Mouse (Mus musculus): Measurements from ENCODE around the gene Neurl2. TPM values are rescaled to one million over a fixed set of nuclear protein-coding genes. Genes with fewer than 3 reads are reported as not detected.

Gene Neurl2
- polyA plus RNA-seq, 1 experiment from 2014 or later = 9.0 TPM

GRCm38 (mm10) chr2:164828437-164828836 is 4.8 kb downstream of the Neurl2 start, which contains the start of gene Spata25:
Gene Spata25, minus strand, starts transcription at chr2:164828537.
- WGBS = 88% methylated on average over 6 of the region's 6 CpGs
- Histone ChIP-seq H3K36me3 (peaks cover 45% of the 10 kb centered on the region), H3K9ac (no peak within 1 kb of the TSS), H3K4me3 (no peak within 1 kb of the TSS), H3K4me2 (no peak within 1 kb of the TSS), H3K9me3 (no peaks in the 10 kb centered on the region), H3K27me3 (no peaks in the 10 kb centered on the region), H3K27ac (no peak within 1 kb of the TSS), H3K4me1 (peaks cover 12% of the 10 kb centered on the region)
- ATAC-seq (ENCODE audit: insufficient number of reproducible peaks, insufficient read depth, low FRiP score, low TSS enrichment, low read depth) = no peak

GRCm38 (mm10) chr2:164827146-164827850 is 6.0 kb downstream of the Neurl2 start:
- H3K4me2 ChIP-seq = no peak overlapping the region
- no peak for ATAC-seq (ENCODE audit: insufficient number of reproducible peaks, insufficient read depth, low FRiP score, low TSS enrichment, low read depth)
- no peaks in the 10 kb centered on the region for H3K27me3 ChIP-seq
- no peak overlapping the region for H3K9ac ChIP-seq
- no peak overlapping the region for H3K27ac ChIP-seq
- peaks cover 45% of the 10 kb centered on the region for H3K36me3 ChIP-seq
- H3K4me1 ChIP-seq = peaks cover 11% of the 10 kb centered on the region
- WGBS = 84% methylated on average over 16 of the region's 16 CpGs
- H3K4me3 ChIP-seq = no peak overlapping the region
- no peaks in the 10 kb centered on the region for H3K9me3 ChIP-seq

DNA sequence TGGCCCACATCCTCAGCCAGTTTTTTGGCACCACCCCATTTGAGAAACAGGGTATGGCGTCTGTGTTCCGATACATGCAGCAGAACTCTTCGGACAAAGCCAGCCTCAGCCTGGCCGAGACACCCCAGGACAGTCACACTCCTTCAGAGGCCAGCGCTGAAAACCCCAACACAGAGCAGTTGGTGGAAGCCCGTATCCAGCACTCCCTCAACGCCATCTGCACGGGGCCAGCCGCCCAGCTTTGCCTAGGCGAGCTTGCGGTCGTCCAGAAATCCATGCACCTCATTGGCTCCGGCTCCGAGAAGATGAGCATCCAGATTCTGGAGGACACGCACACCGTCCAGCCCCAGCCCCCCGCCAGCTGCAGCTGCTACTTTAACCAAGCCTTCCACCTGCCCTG is 7.7 kb downstream of the Neurl2 start:
- Histone ChIP-seq H3K27me3 (no peaks in the 10 kb centered on the region), H3K4me1 (peaks cover 13% of the 10 kb centered on the region), H3K4me3 (no peak overlapping the region), H3K27ac (no peak overlapping the region), H3K9ac (0 out of 2 replicates have a peak overlapping the region, but pooled peaks have one; percentile 3), H3K36me3 (peaks cover 58% of the 10 kb centered on the region), H3K9me3 (no peaks in the 10 kb centered on the region), H3K4me2 (no peak overlapping the region)
- no peak for ATAC-seq (ENCODE audit: insufficient number of reproducible peaks, insufficient read depth, low FRiP score, low TSS enrichment, low read depth)
- 92% methylated on average over 17 of the region's 17 CpGs for WGBS

DNA sequence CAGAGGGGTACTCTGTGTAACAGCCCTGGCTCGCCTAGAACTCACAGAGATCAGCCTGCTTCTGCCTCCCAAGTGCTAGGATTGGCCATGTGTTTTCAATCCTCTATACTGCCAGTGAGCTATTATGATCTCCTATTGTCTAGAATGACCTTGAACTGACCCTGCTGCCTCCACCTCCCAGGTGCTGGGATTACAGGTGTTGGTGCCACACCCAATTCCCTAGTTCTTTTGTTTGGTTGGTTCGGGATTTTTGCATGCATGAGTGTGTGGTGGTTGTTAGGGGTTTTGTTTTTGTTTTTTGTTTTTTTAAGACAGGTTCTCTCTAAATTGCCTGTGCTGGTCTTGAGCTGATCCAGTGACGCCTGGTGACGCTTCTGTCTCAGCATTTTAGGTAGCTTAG is 9.3 kb downstream of the Neurl2 start:
- H3K9me3 ChIP-seq = no peaks in the 10 kb centered on the region
- H3K27me3 ChIP-seq = no peaks in the 10 kb centered on the region
- ATAC-seq (ENCODE audit: insufficient number of reproducible peaks, insufficient read depth, low FRiP score, low TSS enrichment, low read depth) = no peak
- peaks cover 62% of the 10 kb centered on the region for H3K36me3 ChIP-seq
- H3K9ac ChIP-seq = no peak overlapping the region
- H3K27ac ChIP-seq = no peak overlapping the region
- peaks cover 13% of the 10 kb centered on the region for H3K4me1 ChIP-seq
- 0 out of 2 replicates have a peak overlapping the region, but pooled peaks have one; percentile 80 for H3K4me3 ChIP-seq
- 91% methylated on average over 4 of the region's 4 CpGs for WGBS
- H3K4me2 ChIP-seq = peak overlapping the region; percentile 68

- no peaks in the 10 kb centered on the region for H3K27me3 ChIP-seq
- peak overlapping the region; percentile 68 for H3K4me2 ChIP-seq
- peak overlapping the region; percentile 80 for H3K4me3 ChIP-seq
- H3K27ac ChIP-seq = peak overlapping the region; percentile 89
- peaks cover 56% of the 10 kb centered on the region for H3K36me3 ChIP-seq
- H3K9ac ChIP-seq = peak overlapping the region; percentile 81
- 4% methylated on average over 10 of the region's 10 CpGs for WGBS
- H3K9me3 ChIP-seq = no peaks in the 10 kb centered on the region
- H3K4me1 ChIP-seq = peaks cover 13% of the 10 kb centered on the region
- ATAC-seq (ENCODE audit: insufficient number of reproducible peaks, insufficient read depth, low FRiP score, low TSS enrichment, low read depth) = peak; percentile 22; the same call in 1 of the 2 replicates
These were observed 10.1 kb downstream of the Neurl2 start for GRCm38 (mm10) chr2:164823181-164823585.

- H3K4me2 ChIP-seq = peak within 1 kb of the TSS; percentile 68
- H3K4me1 ChIP-seq = peaks cover 17% of the 10 kb centered on the region
- H3K9me3 ChIP-seq = no peaks in the 10 kb centered on the region
- peak within 1 kb of the TSS; percentile 81 for H3K9ac ChIP-seq
- H3K27ac ChIP-seq = peak within 1 kb of the TSS; percentile 89
- no peaks in the 10 kb centered on the region for H3K27me3 ChIP-seq
- peak within 1 kb of the TSS; percentile 80 for H3K4me3 ChIP-seq
- peaks cover 51% of the 10 kb centered on the region for H3K36me3 ChIP-seq
- ATAC-seq (ENCODE audit: insufficient number of reproducible peaks, insufficient read depth, low FRiP score, low TSS enrichment, low read depth) = peak; percentile 98
- WGBS = 1% methylated on average over 32 of the region's 32 CpGs
These were observed 10.6 kb downstream of the Neurl2 start, which contains the start of gene Zswim1 for GRCm38 (mm10) chr2:164822636-164823165. Gene Zswim1, plus strand, starts transcription at chr2:164822686.

DNA sequence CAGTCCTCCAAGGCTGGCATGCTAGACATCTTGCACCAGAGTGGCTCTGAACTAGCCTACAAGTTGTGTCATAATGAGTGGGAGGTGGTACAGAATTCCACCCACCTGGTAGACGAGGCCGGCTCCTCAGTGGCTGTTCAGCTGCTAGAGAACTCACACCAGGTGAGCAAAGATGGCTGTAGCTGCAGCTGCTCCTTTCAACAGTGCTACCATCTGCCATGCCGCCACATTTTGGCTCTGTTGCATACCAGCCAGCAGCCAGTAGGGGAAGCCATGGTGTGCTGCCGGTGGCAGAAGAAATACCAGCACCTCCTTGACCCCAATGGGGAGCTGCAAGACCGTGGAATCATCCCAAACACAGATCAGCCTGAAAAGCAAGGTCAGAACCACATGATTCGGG is 12.2 kb downstream of the Neurl2 start:
- WGBS = 85% methylated on average over 6 of the region's 6 CpGs
- H3K27ac ChIP-seq = no peak overlapping the region
- no peak for ATAC-seq (ENCODE audit: insufficient number of reproducible peaks, insufficient read depth, low FRiP score, low TSS enrichment, low read depth)
- H3K36me3 ChIP-seq = peaks cover 34% of the 10 kb centered on the region
- no peak overlapping the region for H3K4me2 ChIP-seq
- H3K9ac ChIP-seq = no peak overlapping the region
- no peaks in the 10 kb centered on the region for H3K27me3 ChIP-seq
- H3K4me1 ChIP-seq = peaks cover 24% of the 10 kb centered on the region
- H3K9me3 ChIP-seq = no peaks in the 10 kb centered on the region
- no peak overlapping the region for H3K4me3 ChIP-seq

DNA sequence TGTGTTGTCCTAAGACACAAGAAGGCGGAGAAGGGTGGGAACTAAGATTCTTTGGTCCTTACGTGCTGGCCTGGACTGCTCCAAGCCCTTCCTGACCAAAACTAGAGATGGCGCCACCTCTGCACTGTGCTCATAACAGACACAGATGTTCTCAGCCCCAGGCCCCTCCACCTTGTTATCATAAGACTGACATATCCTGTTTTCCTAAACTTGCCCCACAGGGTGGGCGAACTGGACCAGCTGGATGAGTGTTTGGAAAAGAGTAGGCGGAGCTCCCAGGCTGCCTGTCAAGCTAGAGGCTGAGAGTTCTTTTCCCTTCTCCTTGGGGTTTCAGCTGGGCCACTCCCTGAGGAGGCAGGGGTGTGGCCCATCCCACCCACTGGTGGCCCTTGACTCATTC is 15.6 kb downstream of the Neurl2 start:
- Histone ChIP-seq H3K4me2 (no peak overlapping the region), H3K36me3 (peaks cover 19% of the 10 kb centered on the region), H3K9ac (no peak overlapping the region), H3K4me1 (peaks cover 14% of the 10 kb centered on the region), H3K27me3 (no peaks in the 10 kb centered on the region), H3K4me3 (no peak overlapping the region), H3K27ac (peak overlapping the region; percentile 17; the same call in 1 of the 2 replicates), H3K9me3 (no peaks in the 10 kb centered on the region)
- 60% methylated on average over 5 of the region's 5 CpGs for WGBS
- peak; percentile 15; the same call in 1 of the 2 replicates for ATAC-seq (ENCODE audit: insufficient number of reproducible peaks, insufficient read depth, low FRiP score, low TSS enrichment, low read depth)

GRCm38 (mm10) chr2:164817206-164817605 is 16.1 kb downstream of the Neurl2 start:
- no peak overlapping the region for H3K4me2 ChIP-seq
- ATAC-seq (ENCODE audit: insufficient number of reproducible peaks, insufficient read depth, low FRiP score, low TSS enrichment, low read depth) = no peak
- WGBS = 78% methylated on average over 6 of the region's 6 CpGs
- no peaks in the 10 kb centered on the region for H3K9me3 ChIP-seq
- peaks cover 19% of the 10 kb centered on the region for H3K36me3 ChIP-seq
- H3K4me3 ChIP-seq = no peak overlapping the region
- peaks cover 12% of the 10 kb centered on the region for H3K4me1 ChIP-seq
- no peak overlapping the region for H3K9ac ChIP-seq
- H3K27me3 ChIP-seq = no peaks in the 10 kb centered on the region
- peak overlapping the region; percentile 17; the same call in 1 of the 2 replicates for H3K27ac ChIP-seq

DNA sequence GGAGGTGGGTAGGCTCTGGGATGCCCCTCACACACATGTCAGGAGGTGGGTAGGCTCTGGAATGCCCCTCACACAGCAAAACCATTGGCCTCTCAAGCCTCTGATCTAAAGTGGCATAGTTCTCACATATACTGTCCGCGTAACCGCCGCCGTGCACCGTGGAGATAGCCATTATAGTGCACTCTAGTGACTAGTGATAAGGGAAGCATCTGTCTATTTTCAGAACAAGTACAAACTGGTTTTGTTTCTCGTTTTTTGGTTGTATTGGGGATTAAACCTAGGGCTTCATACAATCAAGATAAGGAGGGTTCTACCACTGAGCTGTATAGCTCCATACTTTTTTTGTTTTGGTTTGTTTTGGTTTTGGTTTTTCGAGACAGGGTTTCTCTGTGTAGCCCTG is 17.4 kb downstream of the Neurl2 start:
- Histone ChIP-seq H3K36me3 (peaks cover 9% of the 10 kb centered on the region; the same call in 1 of the 2 replicates), H3K27ac (no peak overlapping the region), H3K9ac (no peak overlapping the region), H3K9me3 (no peaks in the 10 kb centered on the region), H3K4me2 (no peak overlapping the region), H3K4me3 (no peak overlapping the region), H3K27me3 (no peaks in the 10 kb centered on the region), H3K4me1 (peaks cover 11% of the 10 kb centered on the region; the same call in 1 of the 2 replicates)
- 89% methylated on average over 8 of the region's 8 CpGs for WGBS
- ATAC-seq (ENCODE audit: insufficient number of reproducible peaks, insufficient read depth, low FRiP score, low TSS enrichment, low read depth) = no peak

DNA sequence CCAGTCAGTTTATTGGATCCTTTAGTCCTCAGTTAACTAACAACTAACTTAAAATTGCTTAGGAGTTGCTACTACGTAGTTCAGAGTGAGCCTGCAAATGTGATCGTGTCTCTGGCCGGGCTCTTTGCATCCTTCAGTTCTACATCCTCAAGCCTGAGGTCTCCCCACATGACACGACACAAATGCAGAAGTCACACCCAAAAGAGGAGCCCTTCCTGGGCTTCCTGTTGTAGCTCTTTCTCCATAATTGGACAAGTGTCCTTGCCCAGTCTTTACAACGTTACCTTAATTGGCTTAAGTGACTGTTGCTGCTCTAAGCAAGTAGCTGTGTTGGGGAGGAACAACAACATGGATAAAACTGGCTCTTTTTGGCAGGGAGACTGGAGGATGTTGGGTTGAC is 17.9 kb downstream of the Neurl2 start:
- no peak overlapping the region for H3K27ac ChIP-seq
- no peak overlapping the region for H3K4me2 ChIP-seq
- H3K9ac ChIP-seq = no peak overlapping the region
- ATAC-seq (ENCODE audit: insufficient number of reproducible peaks, insufficient read depth, low FRiP score, low TSS enrichment, low read depth) = no peak
- peaks cover 11% of the 10 kb centered on the region; the same call in 1 of the 2 replicates for H3K4me1 ChIP-seq
- H3K27me3 ChIP-seq = no peaks in the 10 kb centered on the region
- 82% methylated on average over 5 of the region's 5 CpGs for WGBS
- no peak overlapping the region for H3K4me3 ChIP-seq
- H3K36me3 ChIP-seq = peaks cover 5% of the 10 kb centered on the region; the same call in 1 of the 2 replicates
- no peaks in the 10 kb centered on the region for H3K9me3 ChIP-seq

GRCm38 (mm10) chr2:164813557-164813956 is 19.7 kb downstream of the Neurl2 start:
- Histone ChIP-seq H3K4me2 (no peak overlapping the region), H3K36me3 (peaks cover 8% of the 10 kb centered on the region), H3K27me3 (no peaks in the 10 kb centered on the region), H3K4me3 (no peak overlapping the region), H3K4me1 (peaks cover 11% of the 10 kb centered on the region; the same call in 1 of the 2 replicates), H3K9me3 (no peaks in the 10 kb centered on the region), H3K27ac (no peak overlapping the region), H3K9ac (no peak overlapping the region)
- ATAC-seq (ENCODE audit: insufficient number of reproducible peaks, insufficient read depth, low FRiP score, low TSS enrichment, low read depth) = no peak
- WGBS = 61% methylated on average over 2 of the region's 2 CpGs

All from embryonic facial prominence, embryonic 13.5 days (tissue).